Mouse (Mus musculus): ENCODE measurements around the gene Sh3rf3. TPM values are rescaled to one million over a fixed set of nuclear protein-coding genes. Genes with fewer than 3 reads are reported as not detected.

Gene Sh3rf3
- polyA plus RNA-seq, 1 experiment from 2014 or later: 0.45 TPM

DNA sequence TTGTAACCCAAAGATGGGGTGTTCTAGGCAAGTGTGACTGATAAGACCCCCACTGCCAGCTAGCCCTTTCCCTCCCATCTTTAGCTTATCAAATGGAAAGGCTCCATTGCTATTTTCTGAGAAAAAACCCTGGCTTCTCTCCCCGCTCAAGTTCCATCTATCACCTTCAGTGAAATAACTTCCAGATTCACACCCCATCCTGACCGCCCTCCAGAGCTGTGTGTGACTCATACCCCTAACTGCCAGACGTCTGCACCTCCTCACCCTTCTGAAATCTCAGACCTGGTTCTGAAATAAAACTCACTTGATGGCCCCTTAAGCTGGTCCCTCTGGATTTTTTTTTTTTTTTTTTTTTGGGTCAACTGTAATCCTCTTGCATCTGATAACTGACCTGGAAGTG, 5.2 kb upstream of the Sh3rf3 start:
- Histone ChIP-seq H3K9me3 (ENCODE audit: control insufficient read depth, low read length) (no peaks in the 10 kb centered on the region), H3K27me3 (ENCODE audit: control insufficient read depth, insufficient read depth, low read length) (peaks cover 3% of the 10 kb centered on the region; the same call in 1 of the 2 replicates), H3K27ac (replicated peaks) (no peak overlapping the region), H3K4me2 (replicated peaks; ENCODE audit: low read depth) (no peak overlapping the region), H3K9ac (ENCODE audit: low read length) (no peak overlapping the region), H3K36me3 (ENCODE audit: control insufficient read depth, insufficient read depth, low read length) (no peaks in the 10 kb centered on the region), H3K4me1 (replicated peaks; ENCODE audit: control insufficient read depth, insufficient read depth) (no peaks in the 10 kb centered on the region), H3K4me3 (ENCODE audit: low read depth, low read length) (no peak overlapping the region)
- DNase-seq (ENCODE audit: low spot score): no peak
- TF ChIP-seq CTCF (IDR thresholded peaks at IDR 0.05; ENCODE audit: low read depth) (no peak), EP300 (optimal IDR thresholded peaks at IDR 0.05) (no peak)
- no peak for ATAC-seq (ENCODE audit: low FRiP score, low TSS enrichment)
- 39% methylated on average over 3 of the region's 3 CpGs for WGBS

DNA sequence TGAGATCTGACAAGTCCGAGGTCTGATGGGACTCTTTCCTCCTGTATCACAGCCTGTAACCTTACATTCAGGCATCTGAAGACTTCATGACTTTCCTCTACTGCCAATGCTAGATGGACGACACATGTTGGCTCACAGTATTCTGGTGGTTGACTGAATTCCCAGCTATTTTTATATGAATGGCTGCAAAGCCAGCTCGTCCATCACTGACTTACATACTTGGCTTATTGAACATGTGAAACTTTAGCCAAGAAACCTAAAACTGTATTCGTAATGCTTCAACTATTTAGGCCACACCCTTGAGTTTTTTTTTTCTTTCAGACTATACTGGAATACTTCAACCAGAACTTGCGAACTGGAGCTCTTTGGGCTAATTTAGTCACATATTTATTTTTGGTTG, 3.0 kb upstream of the Sh3rf3 start:
- no peaks in the 10 kb centered on the region for H3K9me3 ChIP-seq (ENCODE audit: control insufficient read depth, low read length)
- no peak overlapping the region for H3K4me2 ChIP-seq (replicated peaks; ENCODE audit: low read depth)
- 45% methylated on average over 5 of the region's 5 CpGs for WGBS
- peaks cover 5% of the 10 kb centered on the region; the same call in 1 of the 2 replicates for H3K27me3 ChIP-seq (ENCODE audit: control insufficient read depth, insufficient read depth, low read length)
- TF ChIP-seq EP300 (optimal IDR thresholded peaks at IDR 0.05) (no peak), CTCF (IDR thresholded peaks at IDR 0.05; ENCODE audit: low read depth) (no peak)
- H3K4me3 ChIP-seq (ENCODE audit: low read depth, low read length): no peak overlapping the region
- no peak overlapping the region for H3K27ac ChIP-seq (replicated peaks)
- ATAC-seq (ENCODE audit: low FRiP score, low TSS enrichment) (no peak), DNase-seq (ENCODE audit: low spot score) (no peak)
- no peak overlapping the region for H3K9ac ChIP-seq (ENCODE audit: low read length)
- no peaks in the 10 kb centered on the region for H3K36me3 ChIP-seq (ENCODE audit: control insufficient read depth, insufficient read depth, low read length)
- H3K4me1 ChIP-seq (replicated peaks; ENCODE audit: control insufficient read depth, insufficient read depth): no peaks in the 10 kb centered on the region

DNA sequence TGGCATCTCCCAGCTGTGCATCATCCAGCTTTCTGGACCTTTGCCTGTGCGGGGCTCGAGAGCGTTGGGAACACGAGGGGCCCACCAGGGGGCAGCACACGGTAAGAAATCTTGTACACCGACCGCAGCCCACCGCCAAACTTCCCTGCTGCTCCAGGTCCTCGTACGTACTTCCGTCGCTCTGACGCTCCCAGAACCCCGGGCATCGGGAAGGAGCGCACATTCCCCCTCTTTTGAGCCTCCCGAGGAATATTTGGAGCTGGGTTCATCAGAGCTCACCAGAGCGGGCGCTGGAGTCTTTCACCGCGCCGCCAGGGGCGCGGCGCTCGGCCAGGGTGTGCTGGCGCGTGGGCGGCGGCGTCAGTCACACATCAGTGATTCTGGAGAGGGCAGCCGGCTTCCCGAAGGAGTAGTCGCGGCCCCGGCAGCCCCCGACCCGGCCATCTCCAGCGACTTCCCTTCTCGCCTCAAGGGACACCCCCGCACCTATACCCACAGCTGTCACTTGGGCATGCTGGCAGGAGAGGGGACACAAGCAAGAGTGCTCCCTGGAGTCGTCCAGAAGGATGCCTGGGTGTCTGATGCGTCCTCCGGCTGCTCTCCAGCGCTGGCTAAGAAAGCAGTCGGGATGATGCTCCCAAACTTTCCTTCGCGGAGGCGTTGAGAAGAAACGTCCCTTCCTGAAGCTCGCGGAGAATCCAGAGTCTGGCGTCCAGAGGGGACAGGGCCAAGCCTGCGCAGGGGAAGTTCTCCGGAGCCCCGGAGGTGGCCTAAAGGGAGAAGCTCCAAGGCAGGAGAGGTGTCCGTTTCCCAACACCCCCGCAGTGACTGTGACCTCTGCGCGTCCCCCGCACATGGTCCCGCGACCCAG, 714 bp upstream of the Sh3rf3 start:
- peak; percentile 80 for ATAC-seq (ENCODE audit: low FRiP score, low TSS enrichment)
- DNase-seq (ENCODE audit: low spot score): peak; percentile 82

GRCm38 (mm10) chr10:58813801-58814191, 637 bp downstream of the Sh3rf3 start:
- peak; percentile 15 for DNase-seq (ENCODE audit: low spot score)
- Histone ChIP-seq H3K36me3 (ENCODE audit: control insufficient read depth, insufficient read depth, low read length) (no peaks in the 10 kb centered on the region), H3K27me3 (ENCODE audit: control insufficient read depth, insufficient read depth, low read length) (peaks cover 5% of the 10 kb centered on the region; the same call in 1 of the 2 replicates), H3K4me1 (replicated peaks; ENCODE audit: control insufficient read depth, insufficient read depth) (no peaks in the 10 kb centered on the region), H3K27ac (replicated peaks) (no peak overlapping the region), H3K9ac (ENCODE audit: low read length) (peak overlapping the region; percentile 54), H3K4me3 (ENCODE audit: low read depth, low read length) (peak overlapping the region; percentile 66), H3K9me3 (ENCODE audit: control insufficient read depth, low read length) (no peaks in the 10 kb centered on the region), H3K4me2 (replicated peaks; ENCODE audit: low read depth) (peak overlapping the region; percentile 99)
- no peak; the same call in 1 of the 2 replicates for TF ChIP-seq CTCF (IDR thresholded peaks at IDR 0.05; ENCODE audit: low read depth)
- TF ChIP-seq EP300 (optimal IDR thresholded peaks at IDR 0.05): no peak
- ATAC-seq (ENCODE audit: low FRiP score, low TSS enrichment): no peak; the same call in 1 of the 2 replicates
- 3% methylated on average over 35 of the region's 35 CpGs for WGBS

More for the DNA sequence above, 714 bp upstream of the Sh3rf3 start:
- Histone ChIP-seq H3K27ac (replicated peaks) (peak overlapping the region; percentile 35; the same call in 1 of the 2 replicates), H3K9me3 (ENCODE audit: control insufficient read depth, low read length) (no peaks in the 10 kb centered on the region), H3K36me3 (ENCODE audit: control insufficient read depth, insufficient read depth, low read length) (no peaks in the 10 kb centered on the region), H3K4me1 (replicated peaks; ENCODE audit: control insufficient read depth, insufficient read depth) (no peaks in the 10 kb centered on the region), H3K4me2 (replicated peaks; ENCODE audit: low read depth) (peak overlapping the region; percentile 99), H3K27me3 (ENCODE audit: control insufficient read depth, insufficient read depth, low read length) (peaks cover 5% of the 10 kb centered on the region; the same call in 1 of the 2 replicates), H3K4me3 (ENCODE audit: low read depth, low read length) (peak overlapping the region; percentile 66), H3K9ac (ENCODE audit: low read length) (peak overlapping the region; percentile 54)
- WGBS: under 1% methylated on average over 63 of the region's 63 CpGs
- TF ChIP-seq CTCF (IDR thresholded peaks at IDR 0.05; ENCODE audit: low read depth) (peak; percentile 83), EP300 (optimal IDR thresholded peaks at IDR 0.05) (no peak)

DNA sequence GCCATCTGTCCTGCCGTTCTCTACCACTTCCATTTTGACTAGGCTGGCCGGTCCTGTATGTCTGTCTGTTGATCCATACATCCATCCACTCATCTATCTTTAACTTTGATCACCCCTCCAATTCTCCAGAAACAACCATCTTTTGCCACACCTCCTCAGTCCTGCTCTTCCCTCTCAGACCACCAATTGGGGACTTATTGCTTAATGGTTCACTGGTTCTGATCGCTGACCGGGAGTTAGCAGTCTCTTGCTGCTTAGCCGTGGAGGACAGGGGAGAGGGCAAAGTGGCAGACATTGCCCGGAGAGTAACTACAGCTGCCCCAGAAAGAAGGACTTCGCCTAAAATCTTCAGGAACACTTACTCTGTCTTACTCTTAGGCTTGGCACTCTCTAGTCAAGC, 1.3 kb downstream of the Sh3rf3 start:
- WGBS: 73% methylated on average over 7 of the region's 7 CpGs
- DNase-seq (ENCODE audit: low spot score) (no peak), ATAC-seq (ENCODE audit: low FRiP score, low TSS enrichment) (no peak)
- Histone ChIP-seq H3K27me3 (ENCODE audit: control insufficient read depth, insufficient read depth, low read length) (peaks cover 5% of the 10 kb centered on the region; the same call in 1 of the 2 replicates), H3K9ac (ENCODE audit: low read length) (no peak overlapping the region), H3K4me2 (replicated peaks; ENCODE audit: low read depth) (peak overlapping the region; percentile 99; the same call in 1 of the 2 replicates), H3K9me3 (ENCODE audit: control insufficient read depth, low read length) (no peaks in the 10 kb centered on the region), H3K36me3 (ENCODE audit: control insufficient read depth, insufficient read depth, low read length) (no peaks in the 10 kb centered on the region), H3K27ac (replicated peaks) (no peak overlapping the region), H3K4me1 (replicated peaks; ENCODE audit: control insufficient read depth, insufficient read depth) (no peaks in the 10 kb centered on the region), H3K4me3 (ENCODE audit: low read depth, low read length) (no peak overlapping the region)
- no peak for TF ChIP-seq CTCF (IDR thresholded peaks at IDR 0.05; ENCODE audit: low read depth)
- TF ChIP-seq EP300 (optimal IDR thresholded peaks at IDR 0.05): no peak
